Mouse (Mus musculus): ENCODE measurements around the gene Erp44. TPM values are rescaled to one million over a fixed set of nuclear protein-coding genes. Genes with fewer than 3 reads are reported as not detected.

The Erp44 gene
- polyA plus RNA-seq, 1 experiment from 2014 or later: 49.1 TPM

DNA sequence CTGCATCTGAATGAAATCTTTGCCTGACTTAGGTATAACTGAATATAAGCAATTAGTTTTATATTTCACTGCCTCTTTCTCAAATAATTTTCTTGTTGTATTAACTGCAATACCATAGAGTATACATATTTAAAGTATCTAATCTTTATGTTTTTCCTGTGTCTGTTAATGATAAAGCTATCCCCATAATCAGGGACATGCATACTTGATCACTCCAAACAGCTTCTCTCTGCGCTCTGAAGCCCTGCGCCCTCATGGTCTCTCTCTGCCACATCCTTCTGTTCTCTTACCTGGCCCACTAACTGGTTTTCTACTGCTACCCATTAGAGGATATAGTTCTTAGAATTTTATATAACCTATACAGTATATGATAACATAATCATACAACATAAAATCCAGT is 129.9 kb downstream of the Erp44 start:
- no peak for ATAC-seq (ENCODE audit: insufficient number of reproducible peaks, insufficient read depth, low FRiP score, low read depth)
- 91% methylated on average over 2 of the region's 2 CpGs for WGBS

More for the DNA sequence above, 129.9 kb downstream of the Erp44 start:
- no peak overlapping the region for H3K4me3 ChIP-seq (ENCODE audit: control insufficient read depth in 1 of 2, insufficient read depth in 1 of 2, low read depth in 1 of 2, low read length in 2 of 2)
- no peak overlapping the region for H3K27ac ChIP-seq (replicated peaks in 1 of 2; ENCODE audit: control insufficient read depth in 1 of 2, insufficient read depth in 1 of 2, low read depth in 2 of 2, low read length in 2 of 2)
- H3K4me2 ChIP-seq (ENCODE audit: low read length): no peak overlapping the region
- 0 out of 2 replicates have a peak, but pooled peaks cover 3% of the 10 kb centered on the region for H3K36me3 ChIP-seq (ENCODE audit: control insufficient read depth, insufficient read depth, low read length)
- no peaks in the 10 kb centered on the region for H3K9me3 ChIP-seq (ENCODE audit: control insufficient read depth, low read length)
- H3K27me3 ChIP-seq (ENCODE audit: control insufficient read depth, insufficient read depth, low read length): no peaks in the 10 kb centered on the region
- H3K4me1 ChIP-seq (ENCODE audit: control insufficient read depth in 2 of 2, insufficient read depth in 2 of 2, low read length in 2 of 2): no peaks in the 10 kb centered on the region
- H3K9ac ChIP-seq (ENCODE audit: low read length): no peak overlapping the region

MicroRNAs encoded within 50 kb of the gene (microRNA counts, 519-probe panel; counts per million panel counts)
- 322 counts per million, percentile 70 among the panel's probes with 10 or more counts for microRNA mmu-miR-1958

Small RNA genes lying within 50 kb of the gene (microRNA-seq; reads per million reads assigned to microRNA genes)
- not detected for gene Mir1958

Other genes with a start within 250 kb of the Erp44 start
- gene Nr4a3, start 234.4 kb downstream of the Erp44 start, polyA plus RNA-seq (2014; fragmentation: Nextera tagmentation; extraction: Ambion mirVana): 0.14 and 0.31 TPM in 2 replicates
- 23.5 and 24.4 TPM in 2 replicates for gene Stx17, start 154.6 kb downstream of the Erp44 start, polyA plus RNA-seq (2014; fragmentation: Nextera tagmentation; extraction: Ambion mirVana)
- gene Invs, start 202 bp upstream of the Erp44 start, polyA plus RNA-seq (2014; fragmentation: Nextera tagmentation; extraction: Ambion mirVana): 4.2 and 4.4 TPM in 2 replicates
- 35.7 and 36.3 TPM in 2 replicates for gene Tex10, start 193.9 kb upstream of the Erp44 start, polyA plus RNA-seq (2014; fragmentation: Nextera tagmentation; extraction: Ambion mirVana)